Mouse (Mus musculus) lung, postnatal 0 days (tissue): Measurements from ENCODE around the gene Prdm16.

Experiments used
- CTCF ChIP-seq: IDR thresholded peaks from 2 replicates; pipeline ENCODE4 v1.5.1; 2016; ENCODE audit warnings: antibody characterized with exemption, mild to moderate bottlenecking
- EP300 ChIP-seq: IDR thresholded peaks from 2 replicates; pipeline ENCODE4 v1.6.1; 2016; ENCODE audit warnings: antibody characterized with exemption, mild to moderate bottlenecking, control low read depth

GRCm38 (mm10) chr4:154482695-154483094, 154.0 kb downstream of the Prdm16 start:
- TF ChIP-seq CTCF: no peak
- TF ChIP-seq EP300: no peak
